Mouse (Mus musculus) urinary bladder, adult 2 months (tissue): ENCODE data around the gene Mtfmt. TPM values are rescaled to one million over a fixed set of nuclear protein-coding genes. Genes with fewer than 3 reads are reported as not detected.

Experiments
- polyA plus RNA-seq: library from polyadenylated mRNA; depleted of rRNA; stranded (reverse); fragments of >200 nt; gene quantifications from 2 replicates; pipeline ENCODE4 v1.2.3, GENCODE M21; 2012; rRNA removed

Gene Mtfmt
- polyA plus RNA-seq, 1 experiment: 21.9 TPM

Other genes starting within 250 kb of the Mtfmt start
- 4.4 and 4.5 TPM in 2 replicates for gene Parp16, start 240.4 kb upstream of the Mtfmt start, polyA plus RNA-seq
- 1.5 and 4.2 TPM in 2 replicates for gene Cilp, start 170.6 kb upstream of the Mtfmt start, polyA plus RNA-seq
- gene Clpx, start 141.5 kb upstream of the Mtfmt start, polyA plus RNA-seq: 23.9 and 25.2 TPM in 2 replicates
- 12.9 and 14.4 TPM in 2 replicates for gene Pdcd7, start 89.7 kb upstream of the Mtfmt start, polyA plus RNA-seq
- gene Ubap1l, start 74.7 kb upstream of the Mtfmt start, polyA plus RNA-seq: 0.55 and 0.87 TPM in 2 replicates
- 1.4 and 1.5 TPM in 2 replicates for gene Kbtbd13, start 44.1 kb upstream of the Mtfmt start, polyA plus RNA-seq
- 25.6 and 28.8 TPM in 2 replicates for gene Rasl12, start 37.3 kb upstream of the Mtfmt start, polyA plus RNA-seq
- gene Slc51b, start 12.8 kb upstream of the Mtfmt start, polyA plus RNA-seq: not detected in 2 replicates
- gene Spg21, start 25.2 kb downstream of the Mtfmt start, polyA plus RNA-seq: 42.6 and 46.8 TPM in 2 replicates
- 21.8 and 33.9 TPM in 2 replicates for gene Ankdd1a, start 84.4 kb downstream of the Mtfmt start, polyA plus RNA-seq
- 45.4 and 50.5 TPM in 2 replicates for gene Plekho2, start 144.3 kb downstream of the Mtfmt start, polyA plus RNA-seq
- 0.29 and 0.36 TPM in 2 replicates for gene Pif1, start 151.4 kb downstream of the Mtfmt start, polyA plus RNA-seq
- gene Rbpms2, start 193.9 kb downstream of the Mtfmt start, polyA plus RNA-seq: 142 and 175 TPM in 2 replicates
- 162 and 173 TPM in 2 replicates for gene Oaz2, start 232.2 kb downstream of the Mtfmt start, polyA plus RNA-seq